Mouse (Mus musculus) kidney, embryonic 15.5 days (tissue): ENCODE measurements around the gene Jkamp. TPM values are rescaled to one million over a fixed set of nuclear protein-coding genes. Genes with fewer than 3 reads are reported as not detected.
"Not testable (repeated sequence)": the region's sequence is repeated elsewhere in the genome, so short reads cannot be mapped to it uniquely, and the experiment has no call there.

Source experiments
- ATAC-seq: fragments of 200-750 bp; cut with Nextera tagmentation; replicated peaks from 2 replicates; pipeline ENCODE4 v1.8.0; 2017; ENCODE audit warnings: moderate TSS enrichment; ENCODE audit not compliant: low FRiP score
- H3K27ac ChIP-seq: fragments of 300-500 bp; sonication (generic); 2 replicates; pipeline ENCODE4 v1.5.1; 2015; ENCODE audit warnings: mild to moderate bottlenecking, inconsistent platforms
- H3K27me3 ChIP-seq: fragments of 300-500 bp; sonication (generic); 2 replicates; pipeline ENCODE4 v1.6.1; 2015; ENCODE audit warnings: inconsistent platforms
- H3K36me3 ChIP-seq: fragments of 300-500 bp; sonication (generic); 2 replicates; pipeline ENCODE4 v1.6.1; 2015; ENCODE audit warnings: inconsistent platforms
- H3K4me1 ChIP-seq: fragments of 300-500 bp; sonication (generic); 2 replicates; pipeline ENCODE4 v1.6.1; 2015; ENCODE audit warnings: inconsistent platforms
- H3K4me2 ChIP-seq: fragments of 300-500 bp; sonication (generic); 2 replicates; pipeline ENCODE4 v1.6.1; 2015; ENCODE audit warnings: moderate library complexity, mild to moderate bottlenecking, inconsistent platforms
- H3K4me3 ChIP-seq: fragments of 300-500 bp; sonication (generic); replicated peaks from 2 replicates; pipeline ENCODE4 v1.5.1; 2015; ENCODE audit warnings: mild to moderate bottlenecking, inconsistent platforms
- H3K9ac ChIP-seq: fragments of 300-500 bp; sonication (generic); 2 replicates; pipeline ENCODE4 v1.6.1; 2015; ENCODE audit warnings: mild to moderate bottlenecking, inconsistent platforms
- H3K9me3 ChIP-seq: fragments of 300-500 bp; sonication (generic); replicated peaks from 2 replicates; pipeline ENCODE4 v1.6.1; 2016; ENCODE audit warnings: inconsistent platforms
- WGBS: fragments of 180-500 bp; shearing (Covaris S2); methylation state at CpG from one replicate; pipeline ENCODE4 v1.1.7; 2015; ENCODE audit warnings: mixed read lengths; 5-methylcytosine and 5-hydroxymethylcytosine counted together
- polyA plus RNA-seq: library from polyadenylated mRNA; unstranded; fragments of >200 nt; fragmentation: Nextera tagmentation; extraction: Ambion mirVana; gene quantifications from 2 replicates; pipeline ENCODE4 v1.2.1, GENCODE M21; 2015

The Jkamp gene
- 83.0 and 86.2 TPM in 2 replicates for polyA plus RNA-seq

DNA sequence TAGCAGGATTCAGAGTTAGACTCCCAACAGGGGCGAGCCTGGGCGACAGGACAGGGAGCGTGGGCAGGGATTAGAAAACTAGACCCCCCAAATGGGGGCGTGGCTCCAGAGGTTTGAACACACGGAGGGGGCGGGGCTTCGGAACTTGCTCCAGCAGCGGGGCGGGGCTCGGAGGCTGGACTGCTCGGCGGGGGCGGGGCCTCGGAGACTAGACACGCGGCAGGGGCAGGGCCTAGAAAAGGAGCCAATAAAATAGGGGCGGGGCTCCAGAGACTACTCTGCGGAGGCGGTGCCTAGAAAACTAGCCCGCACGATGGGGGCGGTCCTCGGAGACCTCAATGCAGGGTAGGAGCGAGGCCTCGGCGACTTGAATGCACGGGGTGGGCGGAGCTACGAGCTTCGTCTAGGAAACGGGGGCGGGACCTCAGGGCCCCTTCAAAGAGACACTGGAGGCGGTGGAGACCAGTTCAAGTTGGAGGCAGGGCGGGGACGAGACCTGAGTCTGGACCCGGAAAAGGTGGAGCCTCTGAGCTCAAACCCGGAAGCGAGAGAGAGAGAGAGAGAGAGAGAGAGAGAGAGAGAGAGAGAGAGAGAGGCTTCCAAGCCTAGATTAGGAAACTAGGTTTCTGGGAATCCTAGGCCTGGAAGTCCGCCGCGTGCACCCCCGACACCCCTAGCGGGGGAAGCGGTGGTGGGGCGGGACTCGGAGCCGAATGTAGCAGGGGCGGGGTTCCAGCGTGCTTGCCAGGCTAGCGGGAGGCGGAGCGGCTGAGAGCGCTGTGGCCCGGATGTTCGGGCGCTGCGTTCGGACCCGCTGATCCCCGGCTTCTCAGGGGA is at the start of gene Jkamp, which contains the start of gene L3hypdh:
Jkamp (plus strand) TSS at position 261 of the 837 bp plus-strand sequence.
L3hypdh (minus strand) TSS at position 111 of the 837 bp plus-strand sequence.
- Histone ChIP-seq H3K4me2 (peak within 1 kb of the TSS; percentile 95), H3K9ac (peak within 1 kb of the TSS; percentile 77), H3K4me1 (peaks cover 34% of the 10 kb centered on the region), H3K4me3 (peak within 1 kb of the TSS; percentile 82), H3K27me3 (no peaks in the 10 kb centered on the region), H3K27ac (peak within 1 kb of the TSS; percentile 98), H3K36me3 (peaks cover 8% of the 10 kb centered on the region), H3K9me3 (no peaks in the 10 kb centered on the region)
- under 1% methylated on average over 60 of the region's 60 CpGs for WGBS
- peak; percentile 97 for ATAC-seq

DNA sequence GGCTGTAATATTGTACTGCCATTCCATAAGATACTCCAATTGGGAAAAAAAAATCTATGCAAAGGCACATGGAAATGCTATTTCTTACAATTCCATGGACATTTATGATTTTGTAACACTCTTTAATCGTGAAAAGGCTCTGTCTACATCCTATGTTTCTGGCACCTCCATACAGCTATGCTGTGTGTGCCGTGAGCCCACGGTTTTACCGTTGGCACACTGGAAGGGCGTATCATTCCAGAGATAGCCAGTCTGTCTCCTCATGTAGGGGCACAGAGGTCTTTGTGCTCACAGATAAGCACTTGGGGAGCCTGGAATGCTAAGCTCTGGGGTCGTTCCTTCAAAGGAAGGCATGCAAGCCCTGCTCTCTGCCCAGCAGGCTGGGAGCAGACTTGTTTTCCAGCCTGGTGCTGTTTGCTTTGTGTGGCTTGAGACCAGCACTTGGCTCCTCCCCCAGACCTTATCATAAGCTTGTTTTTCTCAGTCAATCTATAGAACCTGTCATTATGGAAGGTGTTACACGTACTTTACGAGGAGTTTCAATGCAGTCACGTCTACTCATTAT is 49.2 kb upstream of the Jkamp start:
- no peak overlapping the region for H3K4me2 ChIP-seq
- H3K9ac ChIP-seq, result no peak overlapping the region
- H3K27ac ChIP-seq, result no peak overlapping the region
- 81% methylated on average over 9 of the region's 9 CpGs for WGBS
- H3K9me3 ChIP-seq, result no peaks in the 10 kb centered on the region
- no peak for ATAC-seq
- no peaks in the 10 kb centered on the region for H3K36me3 ChIP-seq
- no peaks in the 10 kb centered on the region for H3K4me1 ChIP-seq
- H3K4me3 ChIP-seq, result no peak overlapping the region
- H3K27me3 ChIP-seq, result no peaks in the 10 kb centered on the region

GRCm38 (mm10) chr12:72037049-72037448 is 48.3 kb upstream of the Jkamp start:
- H3K4me2 ChIP-seq, result no peak overlapping the region
- no peak overlapping the region for H3K27ac ChIP-seq
- ATAC-seq, result no peak
- no peaks in the 10 kb centered on the region for H3K9me3 ChIP-seq
- no peak overlapping the region for H3K4me3 ChIP-seq
- no peaks in the 10 kb centered on the region for H3K4me1 ChIP-seq
- WGBS, result 78% methylated on average over 6 of the region's 6 CpGs
- no peaks in the 10 kb centered on the region for H3K36me3 ChIP-seq
- H3K27me3 ChIP-seq, result no peaks in the 10 kb centered on the region
- H3K9ac ChIP-seq, result no peak overlapping the region

DNA sequence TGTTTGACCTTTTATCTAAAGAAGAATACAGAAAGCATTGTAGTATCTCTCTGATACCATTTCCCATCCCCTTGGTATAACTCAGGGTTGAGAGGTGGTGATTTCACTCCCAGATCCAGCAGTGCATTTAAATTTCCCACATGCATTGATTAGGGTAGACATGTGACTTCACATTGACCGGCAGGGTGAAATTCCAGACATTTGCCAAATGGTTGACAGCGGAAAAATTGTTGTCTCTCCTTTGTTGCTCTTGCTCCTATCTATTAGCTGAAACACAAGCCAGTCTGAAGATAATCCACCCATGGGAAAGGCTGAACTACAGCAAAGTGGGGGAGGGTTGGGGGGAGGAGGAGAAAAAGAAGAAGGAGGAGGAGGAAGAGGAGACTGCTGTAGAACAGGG is 46.5 kb upstream of the Jkamp start:
- Histone ChIP-seq H3K9me3 (no peaks in the 10 kb centered on the region), H3K27me3 (no peaks in the 10 kb centered on the region), H3K4me3 (no peak overlapping the region), H3K9ac (no peak overlapping the region), H3K36me3 (no peaks in the 10 kb centered on the region), H3K4me1 (no peaks in the 10 kb centered on the region), H3K4me2 (no peak overlapping the region), H3K27ac (no peak overlapping the region)
- 77% methylated on average over 2 of the region's 2 CpGs for WGBS
- ATAC-seq, result no peak

DNA sequence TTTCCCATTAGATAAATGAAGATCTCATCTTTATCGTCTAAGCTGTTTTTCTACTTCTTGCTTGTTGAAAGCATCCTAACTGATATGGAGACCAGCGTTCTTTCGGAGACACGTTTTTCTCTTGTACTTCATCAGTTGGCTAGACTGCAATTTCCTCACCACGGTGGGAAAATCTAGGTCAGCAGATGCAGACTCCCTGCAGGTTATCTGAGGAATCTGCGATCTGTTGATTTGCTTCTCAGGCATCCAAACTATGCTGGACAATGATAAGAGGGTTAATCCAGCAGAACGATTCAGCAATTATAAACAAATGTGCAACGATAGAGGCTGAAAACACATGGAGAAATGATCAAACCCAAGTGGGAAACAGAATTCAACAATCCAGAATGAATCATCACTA is 45.9 kb upstream of the Jkamp start:
- Histone ChIP-seq H3K27ac (no peak overlapping the region), H3K27me3 (no peaks in the 10 kb centered on the region), H3K36me3 (no peaks in the 10 kb centered on the region), H3K9ac (no peak overlapping the region), H3K4me1 (no peaks in the 10 kb centered on the region), H3K4me2 (no peak overlapping the region), H3K4me3 (no peak overlapping the region), H3K9me3 (no peaks in the 10 kb centered on the region)
- WGBS, result 77% methylated on average over 8 of the region's 8 CpGs
- no peak for ATAC-seq

- Histone ChIP-seq H3K27me3 (no peaks in the 10 kb centered on the region), H3K4me3 (no peak overlapping the region), H3K4me2 (no peak overlapping the region), H3K27ac (no peak overlapping the region), H3K4me1 (no peaks in the 10 kb centered on the region), H3K36me3 (no peaks in the 10 kb centered on the region), H3K9ac (no peak overlapping the region), H3K9me3 (no peaks in the 10 kb centered on the region)
- WGBS, result 88% methylated on average over 3 of the region's 3 CpGs
- ATAC-seq, result no peak
Measured at GRCm38 (mm10) chr12:72041238-72041637, 44.2 kb upstream of the Jkamp start.

GRCm38 (mm10) chr12:72047513-72047912 is 37.9 kb upstream of the Jkamp start:
- H3K27ac ChIP-seq, result no peak overlapping the region
- WGBS, result 2% methylated on average over 2 of the region's 2 CpGs
- no peak overlapping the region for H3K4me2 ChIP-seq
- H3K36me3 ChIP-seq, result no peaks in the 10 kb centered on the region
- no peak for ATAC-seq
- H3K27me3 ChIP-seq, result no peaks in the 10 kb centered on the region
- no peak overlapping the region for H3K4me3 ChIP-seq
- H3K9ac ChIP-seq, result no peak overlapping the region
- 0 out of 2 replicates have a peak, but pooled peaks cover 3% of the 10 kb centered on the region for H3K9me3 ChIP-seq
- no peaks in the 10 kb centered on the region for H3K4me1 ChIP-seq

- H3K27ac ChIP-seq, H3K27me3 ChIP-seq, H3K4me3 ChIP-seq, H3K36me3 ChIP-seq, H3K4me2 ChIP-seq, H3K9ac ChIP-seq, H3K4me1 ChIP-seq, H3K9me3 ChIP-seq, ATAC-seq: not testable (repeated sequence)
- WGBS, result 86% methylated on average over 5 of the region's 5 CpGs
Measured at GRCm38 (mm10) chr12:72050156-72050555, 35.2 kb upstream of the Jkamp start.

DNA sequence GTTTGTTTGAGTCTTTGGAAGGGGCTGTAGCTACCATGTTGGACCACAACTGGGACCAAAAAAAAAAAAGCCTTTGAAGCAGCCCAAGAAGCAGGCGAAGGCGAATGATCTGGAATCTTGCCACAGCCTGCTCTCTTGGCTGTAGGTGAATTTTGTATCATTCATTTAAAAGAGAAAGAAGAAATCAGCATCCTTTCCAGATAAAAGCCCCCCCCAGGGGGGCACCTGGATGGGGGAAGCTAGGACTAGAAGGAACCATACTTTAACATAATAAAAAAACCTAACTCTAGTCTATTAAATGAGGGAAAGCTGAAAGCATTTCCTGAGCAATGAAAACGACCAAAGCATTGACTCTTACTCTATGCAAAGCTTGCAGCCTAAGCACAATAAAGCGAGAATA is 34.6 kb upstream of the Jkamp start:
- H3K4me1 ChIP-seq, result no peaks in the 10 kb centered on the region
- no peak overlapping the region for H3K9ac ChIP-seq
- no peak overlapping the region for H3K4me2 ChIP-seq
- no peak for ATAC-seq
- H3K36me3 ChIP-seq, result no peaks in the 10 kb centered on the region
- 0 out of 2 replicates have a peak, but pooled peaks cover 3% of the 10 kb centered on the region for H3K9me3 ChIP-seq
- 90% methylated on average over 4 of the region's 4 CpGs for WGBS
- peaks cover 6% of the 10 kb centered on the region; the same call in 1 of the 2 replicates for H3K27me3 ChIP-seq
- H3K4me3 ChIP-seq, result no peak overlapping the region
- H3K27ac ChIP-seq, result no peak overlapping the region

DNA sequence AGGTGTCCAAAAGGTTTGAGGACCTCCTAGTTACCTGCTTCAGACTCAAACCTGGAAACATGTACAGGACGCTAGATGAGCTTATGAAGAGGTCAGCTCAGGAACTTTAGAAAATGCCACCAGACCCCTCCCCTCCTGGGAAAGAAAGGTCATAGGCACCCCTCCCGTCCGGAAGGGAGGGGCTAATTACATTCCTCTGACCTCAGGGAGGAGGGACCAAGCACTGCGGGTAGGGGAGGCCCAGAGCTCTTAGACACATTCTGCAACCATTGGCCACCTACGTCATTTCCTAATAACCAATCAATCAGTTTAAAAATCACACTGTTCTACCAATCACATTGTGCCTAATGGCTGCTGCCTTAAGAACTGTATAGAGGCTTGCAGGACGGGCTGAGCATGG is 32.8 kb upstream of the Jkamp start:
- 76% methylated on average over 6 of the region's 6 CpGs for WGBS
- Histone ChIP-seq H3K4me1 (no peaks in the 10 kb centered on the region), H3K9ac (no peak overlapping the region), H3K9me3 (0 out of 2 replicates have a peak, but pooled peaks cover 3% of the 10 kb centered on the region), H3K27me3 (peaks cover 6% of the 10 kb centered on the region; the same call in 1 of the 2 replicates), H3K4me2 (no peak overlapping the region), H3K36me3 (no peaks in the 10 kb centered on the region), H3K27ac (no peak overlapping the region), H3K4me3 (no peak overlapping the region)
- no peak for ATAC-seq

- H3K9ac ChIP-seq, result no peak overlapping the region
- no peak overlapping the region for H3K27ac ChIP-seq
- no peak overlapping the region for H3K4me3 ChIP-seq
- H3K27me3 ChIP-seq, result peaks cover 6% of the 10 kb centered on the region; the same call in 1 of the 2 replicates
- no peak for ATAC-seq
- 0 out of 2 replicates have a peak, but pooled peaks cover 3% of the 10 kb centered on the region for H3K9me3 ChIP-seq
- H3K4me2 ChIP-seq, result no peak overlapping the region
- WGBS, result 47% methylated on average over 6 of the region's 6 CpGs
- no peaks in the 10 kb centered on the region for H3K36me3 ChIP-seq
- no peaks in the 10 kb centered on the region for H3K4me1 ChIP-seq
Measured at GRCm38 (mm10) chr12:72053303-72053702, 32.1 kb upstream of the Jkamp start.

- Histone ChIP-seq H3K4me2 (no peak overlapping the region), H3K4me3 (no peak overlapping the region), H3K4me1 (no peaks in the 10 kb centered on the region), H3K27me3 (peaks cover 6% of the 10 kb centered on the region; the same call in 1 of the 2 replicates), H3K36me3 (no peaks in the 10 kb centered on the region), H3K27ac (no peak overlapping the region), H3K9ac (no peak overlapping the region), H3K9me3 (0 out of 2 replicates have a peak, but pooled peaks cover 3% of the 10 kb centered on the region)
- WGBS, result 34% methylated on average over 6 of the region's 6 CpGs
- ATAC-seq, result no peak
Measured at GRCm38 (mm10) chr12:72053851-72054250, 31.5 kb upstream of the Jkamp start.
